Mouse (Mus musculus) kidney, adult 2 months (tissue): ENCODE results near the gene Mfap2. TPM values are rescaled to one million over a fixed set of nuclear protein-coding genes. Genes with fewer than 3 reads are reported as not detected.

ENCODE experiments used
- DNase-seq: peaks from one replicate; pipeline ENCODE4 v3.0.0; 2021
- H3K27ac ChIP-seq: fragments of 200-500 bp; 2 replicates; pipeline ENCODE4 v1.5.1; 2012; ENCODE audit warnings: low read depth, low read length, control low read depth, inconsistent platforms; ENCODE audit not compliant: insufficient read depth
- H3K27me3 ChIP-seq: fragments of 200-500 bp; replicated peaks from 2 replicates; pipeline ENCODE4 v1.6.1; 2012; ENCODE audit warnings: mild to moderate bottlenecking, moderate library complexity, low read length, inconsistent platforms; ENCODE audit not compliant: control insufficient read depth, insufficient read depth
- H3K36me3 ChIP-seq: fragments of 200-500 bp; 2 replicates; pipeline ENCODE4 v1.6.1; 2012; ENCODE audit warnings: mild to moderate bottlenecking, moderate library complexity, low read length, inconsistent platforms; ENCODE audit not compliant: control insufficient read depth, insufficient read depth
- H3K4me1 ChIP-seq: fragments of 200-500 bp; 2 replicates; pipeline ENCODE4 v1.6.1; 2011; ENCODE audit warnings: low read length; ENCODE audit not compliant: control insufficient read depth, insufficient read depth
- H3K4me3 ChIP-seq: fragments of 200-500 bp; 2 replicates; pipeline ENCODE4 v1.5.1; 2011; ENCODE audit warnings: mild to moderate bottlenecking, low read depth, low read length, control low read depth; ENCODE audit not compliant: insufficient read depth
- CTCF ChIP-seq: fragments of 200-500 bp; conservative IDR thresholded peaks from 2 replicates; pipeline ENCODE4 v1.5.1; 2011; ENCODE audit warnings: low read depth, mild to moderate bottlenecking, control low read depth, low read length, moderate library complexity, mixed read lengths; ENCODE audit not compliant: insufficient read depth, insufficient read length
- POLR2A ChIP-seq: fragments of 200-500 bp; IDR thresholded peaks from one replicate; pipeline ENCODE4 v1.6.1; 2011; ENCODE audit warnings: low read depth, low read length, control low read depth
- WGBS: fragments of 180-500 bp; shearing (Covaris S2); methylation state at CpG from one replicate; pipeline ENCODE4 v1.1.7; 2018; 5-methylcytosine and 5-hydroxymethylcytosine counted together
- polyA plus RNA-seq: library from polyadenylated mRNA; depleted of rRNA; stranded (reverse); fragments of >200 nt; gene quantifications from 2 replicates; pipeline ENCODE4 v1.2.3, GENCODE M21; 2012; rRNA removed

The Mfap2 gene
- polyA plus RNA-seq, result 14.9 and 18.0 TPM in 2 replicates

DNA sequence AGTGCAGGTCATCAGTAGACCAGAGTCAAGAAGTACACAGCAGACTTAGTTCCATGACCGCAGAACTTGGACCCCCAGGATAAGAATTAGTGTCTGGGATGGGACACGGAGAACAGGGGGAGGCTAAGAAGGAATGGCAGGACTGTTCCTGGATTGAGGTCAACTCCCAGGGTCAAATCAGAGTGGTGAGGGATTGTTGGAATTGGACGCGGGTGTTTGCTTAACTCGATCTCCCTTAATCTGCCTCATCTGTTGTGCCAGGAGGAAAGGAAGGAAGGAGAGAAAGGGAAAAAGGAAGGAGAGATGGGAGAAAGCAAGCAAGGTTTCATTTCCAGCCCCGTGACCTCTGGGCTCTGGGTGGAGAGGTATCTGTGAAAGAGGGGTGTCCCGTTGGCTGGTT, at the start of gene Mfap2:
Mfap2 (plus strand) TSS at position 301 of the 400 bp plus-strand sequence.
- 27% methylated on average over 7 of the region's 7 CpGs for WGBS
- Histone ChIP-seq H3K4me1 (no peaks in the 10 kb centered on the region), H3K36me3 (no peaks in the 10 kb centered on the region), H3K27ac (no peak within 1 kb of the TSS), H3K27me3 (no peaks in the 10 kb centered on the region), H3K4me3 (peak within 1 kb of the TSS; percentile 54)
- no peak for DNase-seq
- TF ChIP-seq CTCF (no peak), POLR2A (no peak)

DNA sequence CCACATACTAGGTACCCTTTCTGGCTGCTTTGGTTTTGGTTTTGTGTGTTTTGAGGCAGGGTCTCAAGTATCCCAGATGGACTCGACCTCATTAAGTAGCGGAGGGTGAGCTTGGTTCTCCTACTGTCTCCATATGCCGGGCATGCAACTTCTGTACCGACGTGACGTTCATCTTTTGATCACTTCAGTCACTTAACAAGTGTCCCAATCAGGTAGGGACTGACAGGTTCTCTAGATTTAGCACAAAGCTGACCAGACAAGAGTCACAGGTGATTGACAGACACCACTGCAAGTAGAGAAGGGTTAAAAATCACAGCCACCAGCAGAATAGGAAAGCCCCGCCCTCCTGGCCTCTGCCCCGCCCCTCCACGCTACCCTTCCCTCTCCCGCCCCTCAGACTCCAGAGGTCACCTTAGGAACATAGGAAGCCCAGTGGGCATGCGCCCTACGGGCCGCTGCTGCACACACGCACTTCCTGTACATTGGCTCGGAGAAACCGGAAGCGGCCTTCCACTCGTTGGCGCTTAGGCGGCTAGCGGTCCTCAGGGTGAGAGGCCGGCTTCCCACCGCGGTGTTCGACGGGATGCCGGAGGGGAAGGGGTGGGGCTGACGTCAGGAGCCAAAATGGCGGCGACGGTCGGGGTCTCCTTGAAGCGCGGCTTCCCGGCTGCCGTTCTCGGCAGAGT, 49.3 kb upstream of the Mfap2 start, which contains the start of gene Sdhb:
Sdhb (plus strand) TSS at position 423 of the 686 bp plus-strand sequence.
- TF ChIP-seq CTCF, result no peak

DNA sequence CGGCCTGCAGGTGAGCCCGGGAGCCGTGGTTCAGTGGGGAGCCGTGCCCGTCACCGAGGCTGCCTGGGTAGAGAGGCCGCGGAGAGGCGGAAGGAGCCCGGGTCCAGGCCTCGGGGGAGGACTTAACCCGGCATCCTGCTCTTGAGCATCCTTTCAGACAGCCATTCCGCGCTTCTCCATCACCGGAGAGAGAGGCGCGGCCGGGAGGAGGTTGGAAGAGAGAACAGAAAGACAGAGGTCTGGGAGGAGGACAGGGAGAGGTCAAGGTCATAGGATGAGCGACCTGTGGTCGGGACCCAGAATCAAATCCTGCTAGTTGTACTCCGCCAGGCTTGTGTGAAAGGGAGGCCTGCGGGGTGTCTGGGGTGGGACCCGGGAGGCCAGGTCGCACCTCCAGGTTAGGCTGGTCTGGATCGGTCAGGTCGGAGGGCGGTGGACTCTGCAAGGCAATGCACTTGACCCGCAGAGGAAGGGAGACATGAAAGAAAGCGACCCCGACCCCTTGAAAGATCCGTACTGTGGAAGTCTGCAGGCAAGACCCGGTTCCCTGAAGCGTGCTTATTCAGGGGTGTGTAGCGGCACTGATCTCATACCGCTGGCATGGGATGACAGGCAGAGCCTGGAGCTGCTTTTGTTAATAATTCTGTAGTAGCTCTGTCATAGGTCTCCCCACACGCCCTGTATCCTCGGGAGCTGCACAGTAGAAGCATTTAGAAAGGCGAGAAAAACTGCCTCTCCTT, 48.6 kb upstream of the Mfap2 start:
- peaks cover 16% of the 10 kb centered on the region; the same call in 1 of the 2 replicates for H3K4me1 ChIP-seq
- no peak for DNase-seq
- no peaks in the 10 kb centered on the region for H3K27me3 ChIP-seq
- no peak for TF ChIP-seq CTCF
- TF ChIP-seq POLR2A, result no peak
- H3K4me3 ChIP-seq, result peak overlapping the region; percentile 67
- H3K36me3 ChIP-seq, result no peaks in the 10 kb centered on the region
- under 1% methylated on average over 38 of the region's 38 CpGs for WGBS
- H3K27ac ChIP-seq, result peak overlapping the region; percentile 85

More for the DNA sequence above, 49.3 kb upstream of the Mfap2 start, which contains the start of gene Sdhb:
- Histone ChIP-seq H3K4me1 (peaks cover 16% of the 10 kb centered on the region; the same call in 1 of the 2 replicates), H3K27ac (peak within 1 kb of the TSS; percentile 85), H3K27me3 (no peaks in the 10 kb centered on the region), H3K4me3 (peak within 1 kb of the TSS; percentile 67), H3K36me3 (no peaks in the 10 kb centered on the region)
- under 1% methylated on average over 37 of the region's 37 CpGs for WGBS
- DNase-seq, result peak; percentile 99

DNA sequence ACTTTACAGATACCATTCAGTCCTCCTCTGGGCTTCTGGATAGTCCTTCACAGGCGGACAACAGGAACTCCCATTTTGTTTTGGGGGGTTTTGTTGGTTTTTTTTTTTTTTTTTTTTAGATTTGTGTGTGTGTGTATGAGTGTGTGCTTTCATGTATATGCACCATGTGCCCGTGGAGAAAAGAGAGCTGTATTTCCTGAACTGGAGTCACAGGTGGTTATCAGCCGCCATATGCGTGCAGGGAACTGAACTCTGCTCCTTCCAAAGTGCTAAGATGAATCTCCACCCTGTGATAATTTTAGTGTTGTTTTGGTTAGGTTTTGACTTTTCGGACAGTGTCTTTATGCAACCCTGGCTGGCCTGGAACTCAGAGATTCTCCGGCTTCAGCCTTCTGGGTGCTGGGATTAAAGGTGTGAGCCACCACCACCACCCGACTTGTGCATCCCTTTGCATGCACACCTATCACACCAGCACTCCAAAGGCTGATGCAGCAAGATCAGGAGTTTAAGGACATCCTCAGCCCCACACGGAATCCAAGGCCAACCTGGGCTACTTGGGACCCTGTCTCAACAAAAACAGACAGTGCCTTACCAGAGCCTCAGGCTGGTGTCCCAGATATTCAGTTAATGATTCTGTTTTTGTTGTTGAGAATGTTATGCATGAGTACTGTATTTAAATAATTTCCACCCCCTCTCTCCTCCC, 47.9 kb upstream of the Mfap2 start:
- peak overlapping the region; percentile 85 for H3K27ac ChIP-seq
- peaks cover 16% of the 10 kb centered on the region; the same call in 1 of the 2 replicates for H3K4me1 ChIP-seq
- no peaks in the 10 kb centered on the region for H3K27me3 ChIP-seq
- WGBS, result 36% methylated on average over 8 of the region's 8 CpGs
- DNase-seq, result no peak
- peak; percentile 20 for TF ChIP-seq POLR2A
- no peak for TF ChIP-seq CTCF
- no peaks in the 10 kb centered on the region for H3K36me3 ChIP-seq
- H3K4me3 ChIP-seq, result peak overlapping the region; percentile 67

DNA sequence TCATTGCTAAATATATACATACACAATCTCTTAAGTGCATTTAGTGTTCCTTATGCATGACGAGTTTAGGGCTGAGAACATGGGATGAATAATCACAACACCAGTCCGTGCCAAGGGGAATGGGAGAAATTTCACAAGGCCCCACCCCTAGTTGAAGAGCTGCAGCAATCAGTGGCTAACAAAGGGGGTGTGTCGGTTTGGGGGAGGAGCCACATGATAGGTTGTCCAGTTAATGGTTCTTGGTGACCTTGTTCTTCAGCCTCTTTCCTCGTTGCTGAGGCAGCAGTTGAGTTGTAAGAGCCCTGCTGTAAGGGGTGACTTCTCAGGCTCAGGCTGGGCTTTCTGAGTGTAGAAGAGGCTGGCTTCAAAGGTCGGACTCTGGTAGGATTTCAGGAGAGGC, 47.3 kb upstream of the Mfap2 start:
- DNase-seq, result peak; percentile 97
- H3K27ac ChIP-seq, result peak overlapping the region; percentile 90
- no peaks in the 10 kb centered on the region for H3K36me3 ChIP-seq
- no peaks in the 10 kb centered on the region for H3K27me3 ChIP-seq
- H3K4me3 ChIP-seq, result peak overlapping the region; percentile 3
- WGBS, result 16% methylated on average over 5 of the region's 5 CpGs
- TF ChIP-seq POLR2A, result no peak
- no peak for TF ChIP-seq CTCF
- H3K4me1 ChIP-seq, result peaks cover 16% of the 10 kb centered on the region; the same call in 1 of the 2 replicates

DNA sequence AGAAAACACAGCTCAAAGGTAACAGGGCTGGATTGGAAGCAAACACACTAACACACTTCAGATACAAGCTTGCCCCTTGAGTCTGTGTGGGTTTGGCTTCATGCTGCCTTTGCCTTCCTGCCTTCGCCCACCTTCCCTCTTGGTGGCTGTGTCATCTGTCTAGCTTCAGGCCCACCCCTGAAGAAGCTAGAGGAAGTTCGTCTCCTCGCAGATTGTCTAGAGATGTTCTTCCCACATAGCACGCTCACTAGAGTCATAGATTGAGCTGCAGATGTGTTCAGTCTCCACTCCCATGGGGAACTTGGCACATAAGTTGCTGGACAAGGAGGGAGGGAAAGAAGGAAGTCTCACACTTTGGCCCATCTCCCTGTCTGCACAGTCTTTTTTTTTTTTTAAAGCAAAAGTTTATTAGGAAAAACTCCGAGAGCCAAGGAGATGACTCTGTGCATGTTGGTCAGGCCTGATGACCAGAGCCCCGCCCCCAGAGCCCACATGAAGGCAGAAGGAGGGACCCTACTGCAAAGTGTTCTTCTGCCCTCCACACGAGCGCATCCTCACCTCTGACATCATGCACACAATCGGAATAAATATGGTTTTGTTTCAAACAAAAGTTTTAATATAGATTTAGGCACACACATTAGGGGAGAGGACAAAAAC, 46.1 kb upstream of the Mfap2 start:
- Histone ChIP-seq H3K4me3 (no peak overlapping the region), H3K36me3 (no peaks in the 10 kb centered on the region), H3K27me3 (no peaks in the 10 kb centered on the region), H3K4me1 (peaks cover 16% of the 10 kb centered on the region; the same call in 1 of the 2 replicates), H3K27ac (peak overlapping the region; percentile 58; the same call in 1 of the 2 replicates)
- TF ChIP-seq POLR2A, result no peak
- TF ChIP-seq CTCF, result no peak
- 63% methylated on average over 9 of the region's 9 CpGs for WGBS
- DNase-seq, result no peak
